Mouse (Mus musculus) liver, embryonic 14.5 days (tissue): ENCODE measurements around the gene Cilp. TPM values are rescaled to one million over a fixed set of nuclear protein-coding genes. Genes with fewer than 3 reads are reported as not detected.

ENCODE experiments used
- ATAC-seq: fragments of 200-750 bp; cut with Nextera tagmentation; 2 replicates; pipeline ENCODE4 v1.8.0; 2017; ENCODE audit warnings: moderate number of reproducible peaks, mild to moderate bottlenecking, moderate library complexity; ENCODE audit not compliant: insufficient read depth
- DNase-seq, 3 experiments: peaks; one replicate each; pipeline ENCODE4 v3.0.0-alpha.2; 2012 to 2013; ENCODE audit warnings: low read depth in 3 of 3, low spot score in 3 of 3
- H3K27ac ChIP-seq: fragments of 300-500 bp; sonication (generic); 2 replicates; pipeline ENCODE4 v1.5.1; 2014; ENCODE audit warnings: moderate library complexity, mild to moderate bottlenecking, control low read depth, inconsistent platforms
- H3K27me3 ChIP-seq: fragments of 300-500 bp; sonication (generic); 2 replicates; pipeline ENCODE4 v1.6.1; 2014; ENCODE audit warnings: mild to moderate bottlenecking, low read length, moderate library complexity; ENCODE audit not compliant: control insufficient read depth, insufficient read depth
- H3K36me3 ChIP-seq: fragments of 300-500 bp; sonication (generic); replicated peaks from 2 replicates; pipeline ENCODE4 v1.6.1; 2014; ENCODE audit warnings: low read depth; ENCODE audit not compliant: control insufficient read depth, insufficient read depth
- H3K4me1 ChIP-seq, 2 experiments: fragments of 200-500 bp in 1 of 2; fragments of 300-500 bp in 1 of 2; sonication (generic) in 1 of 2; replicated peaks; 2 replicates each; pipeline ENCODE4 v1.6.1; 2012 to 2014; ENCODE audit warnings: antibody characterized with exemption in 1 of 2, inconsistent platforms in 1 of 2, low read length in 1 of 2; ENCODE audit not compliant: control insufficient read depth in 2 of 2, insufficient read depth in 2 of 2
- H3K4me2 ChIP-seq: fragments of 300-500 bp; sonication (generic); 2 replicates; pipeline ENCODE4 v1.6.1; 2014; ENCODE audit warnings: low read depth, mild to moderate bottlenecking, control low read depth, moderate library complexity
- H3K4me3 ChIP-seq, 2 experiments: fragments of 200-500 bp in 1 of 2; fragments of 300-500 bp in 1 of 2; sonication (generic) in 1 of 2; 2 replicates each; pipeline ENCODE4 v1.5.1; 2012 to 2014; ENCODE audit warnings: low read depth in 2 of 2, low read length in 2 of 2, mild to moderate bottlenecking in 2 of 2, control low read depth in 1 of 2, inconsistent platforms in 1 of 2, moderate library complexity in 1 of 2; ENCODE audit not compliant: insufficient read depth in 1 of 2
- H3K9ac ChIP-seq: fragments of 300-500 bp; sonication (generic); replicated peaks from 2 replicates; pipeline ENCODE4 v1.6.1; 2014; ENCODE audit warnings: mild to moderate bottlenecking, control low read depth, moderate library complexity
- H3K9me3 ChIP-seq: fragments of 300-500 bp; sonication (generic); 2 replicates; pipeline ENCODE4 v1.6.1; 2016; ENCODE audit warnings: low read length, mixed read lengths; ENCODE audit not compliant: control insufficient read depth
- CTCF ChIP-seq: IDR thresholded peaks from 2 replicates; pipeline ENCODE4 v1.5.1; 2016; ENCODE audit warnings: antibody characterized with exemption, low read depth, control low read depth
- EP300 ChIP-seq: IDR thresholded peaks from 2 replicates; pipeline ENCODE4 v1.6.1; 2016; ENCODE audit warnings: antibody characterized with exemption, low read depth
- WGBS: fragments of 180-500 bp; shearing (Covaris S2); extraction: QIAGEN DNeasy Blood & Tissue Kit; methylation state at CpG from one replicate; pipeline ENCODE4 v1.1.7; 2014; ENCODE audit not compliant: insufficient replicate concordance; 5-methylcytosine and 5-hydroxymethylcytosine counted together
- polyA plus RNA-seq, 2 experiments: library from polyadenylated mRNA; depleted of rRNA in 1 of 2; stranded (reverse) in 1 of 2; unstranded in 1 of 2; fragments of >200 nt; fragmentation: Nextera tagmentation in 1 of 2; extraction: Ambion mirVana in 1 of 2; gene quantifications; 2 replicates each; pipeline versions ENCODE4 v1.2.1 to v1.2.3; 2012 to 2014

Cilp gene
- polyA plus RNA-seq, 2 experiments = 0.01 TPM; not detected in 1

- Histone ChIP-seq H3K9me3 (no peaks in the 10 kb centered on the region), H3K36me3 (no peaks in the 10 kb centered on the region; the same call in none of the 2 replicates), H3K27me3 (no peaks in the 10 kb centered on the region), H3K4me1 (peaks cover 0 to 8% of the 10 kb centered on the region in 2 experiments; a peak in 2 of 4 replicates), H3K27ac (no peak overlapping the region), H3K4me2 (no peak overlapping the region), H3K9ac (no peak overlapping the region), H3K4me3 (no peak overlapping the region)
- WGBS = 77% methylated on average over 4 of the region's 4 CpGs
- ATAC-seq (no peak), DNase-seq (no peak)
- TF ChIP-seq EP300 (no peak), CTCF (no peak)
Measured at GRCm38 (mm10) chr9:65239176-65239575, 25.8 kb upstream of the Cilp start.

- no peaks in the 10 kb centered on the region; the same call in none of the 2 replicates for H3K36me3 ChIP-seq
- no peak overlapping the region for H3K9ac ChIP-seq
- no peak for DNase-seq
- H3K4me3 ChIP-seq = no peak overlapping the region
- no peak overlapping the region for H3K4me2 ChIP-seq
- no peaks in the 10 kb centered on the region for H3K9me3 ChIP-seq
- H3K27ac ChIP-seq = no peak overlapping the region
- H3K27me3 ChIP-seq = no peaks in the 10 kb centered on the region
- TF ChIP-seq EP300 (no peak), CTCF (no peak)
- H3K4me1 ChIP-seq = peaks cover 0 to 12% of the 10 kb centered on the region in 2 experiments; a peak in 2 of 4 replicates
- ATAC-seq = no peak
- WGBS = 75% methylated on average over 5 of the region's 5 CpGs
Measured at GRCm38 (mm10) chr9:65239731-65240130, 25.2 kb upstream of the Cilp start.

- no peak for DNase-seq
- Histone ChIP-seq H3K9me3 (no peaks in the 10 kb centered on the region), H3K4me1 (peaks cover 0 to 12% of the 10 kb centered on the region in 2 experiments; a peak in 2 of 4 replicates), H3K27ac (no peak overlapping the region), H3K4me3 (no peak overlapping the region), H3K36me3 (no peaks in the 10 kb centered on the region; the same call in none of the 2 replicates), H3K9ac (no peak overlapping the region), H3K4me2 (no peak overlapping the region), H3K27me3 (no peaks in the 10 kb centered on the region)
- TF ChIP-seq CTCF (no peak), EP300 (no peak)
- ATAC-seq = no peak
- WGBS = 77% methylated on average over 3 of the region's 3 CpGs
Measured at GRCm38 (mm10) chr9:65240587-65240986, 24.4 kb upstream of the Cilp start.

GRCm38 (mm10) chr9:65241973-65242372 lies 23.0 kb upstream of the Cilp start:
- Histone ChIP-seq H3K27me3 (no peaks in the 10 kb centered on the region), H3K4me2 (no peak overlapping the region), H3K27ac (no peak overlapping the region), H3K9ac (no peak overlapping the region), H3K36me3 (no peaks in the 10 kb centered on the region; the same call in 1 of the 2 replicates), H3K9me3 (no peaks in the 10 kb centered on the region), H3K4me1 (peaks cover 0 to 12% of the 10 kb centered on the region in 2 experiments; a peak in 2 of 4 replicates), H3K4me3 (no peak overlapping the region)
- DNase-seq (no peak), ATAC-seq (no peak)
- no peak for TF ChIP-seq CTCF
- no peak for TF ChIP-seq EP300
- 44% methylated on average over 5 of the region's 5 CpGs for WGBS

- Histone ChIP-seq H3K9me3 (no peaks in the 10 kb centered on the region), H3K9ac (no peak overlapping the region), H3K4me3 (no peak overlapping the region), H3K36me3 (no peaks in the 10 kb centered on the region), H3K4me1 (peaks cover 0 to 12% of the 10 kb centered on the region in 2 experiments; a peak in 2 of 4 replicates), H3K27ac (no peak overlapping the region), H3K27me3 (no peaks in the 10 kb centered on the region), H3K4me2 (no peak overlapping the region)
- 51% methylated on average over 4 of the region's 4 CpGs for WGBS
- ATAC-seq (no peak), DNase-seq (no peak)
- TF ChIP-seq EP300 = no peak
- no peak for TF ChIP-seq CTCF
Measured at GRCm38 (mm10) chr9:65243249-65243648, 21.7 kb upstream of the Cilp start.
